Mouse (Mus musculus): ENCODE results near the gene Rab38. TPM values are rescaled to one million over a fixed set of nuclear protein-coding genes. Genes with fewer than 3 reads are reported as not detected.

Rab38 gene
- not detected for total RNA-seq (2022)

GRCm38 (mm10) chr7:88429786-88430691 is at the start of gene Rab38:
Gene Rab38, plus strand, starts transcription at chr7:88430273.
- DNase-seq (ENCODE audit: low spot score in 2 of 2) = no peak

DNA sequence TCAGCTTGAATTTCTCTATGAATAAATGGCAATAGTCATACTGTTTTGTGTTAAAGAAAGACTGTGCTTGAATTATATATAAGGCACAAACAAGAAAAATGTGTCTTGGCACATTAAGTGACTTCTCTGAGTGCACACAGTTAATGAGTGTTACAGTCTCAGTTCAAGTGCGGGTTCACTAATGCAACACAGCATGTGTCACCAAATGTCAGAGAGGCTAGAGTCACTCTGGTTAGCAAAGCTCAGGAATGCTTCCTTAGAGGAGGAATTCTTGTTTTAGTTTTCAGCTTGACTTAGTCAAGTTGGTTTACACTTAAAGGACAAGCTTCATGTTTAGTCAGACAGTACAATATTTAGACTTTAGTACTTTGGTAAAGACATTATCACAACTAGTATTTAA is 35.5 kb upstream of the Rab38 start:
- no peak for DNase-seq (ENCODE audit: low spot score in 2 of 2)

- DNase-seq (ENCODE audit: low spot score in 2 of 2) = no peak
Measured at GRCm38 (mm10) chr7:88395745-88396144, 34.3 kb upstream of the Rab38 start.

- DNase-seq (ENCODE audit: low spot score in 2 of 2) = no peak
Measured at GRCm38 (mm10) chr7:88405311-88405710, 24.8 kb upstream of the Rab38 start.

DNA sequence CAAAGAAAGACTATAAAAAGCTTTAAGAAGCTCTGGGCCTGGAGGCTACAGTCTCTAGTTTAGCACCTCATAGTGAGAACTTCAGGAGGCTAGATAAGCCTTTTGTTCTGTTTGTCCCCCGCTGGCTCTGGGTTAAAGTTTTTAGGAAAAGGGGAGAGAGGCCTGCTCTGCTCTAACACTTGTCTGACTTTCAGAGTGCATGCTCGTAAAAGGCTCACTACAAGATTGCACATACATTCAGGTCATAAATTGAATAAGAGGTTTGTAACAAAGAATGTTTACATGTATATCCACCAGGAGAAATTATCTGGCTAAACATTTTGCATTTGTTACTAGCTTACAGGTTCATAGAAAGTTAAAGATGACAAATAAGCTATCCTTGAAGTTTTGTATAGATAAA is 23.6 kb upstream of the Rab38 start:
- no peak for DNase-seq (ENCODE audit: low spot score in 2 of 2)

DNA sequence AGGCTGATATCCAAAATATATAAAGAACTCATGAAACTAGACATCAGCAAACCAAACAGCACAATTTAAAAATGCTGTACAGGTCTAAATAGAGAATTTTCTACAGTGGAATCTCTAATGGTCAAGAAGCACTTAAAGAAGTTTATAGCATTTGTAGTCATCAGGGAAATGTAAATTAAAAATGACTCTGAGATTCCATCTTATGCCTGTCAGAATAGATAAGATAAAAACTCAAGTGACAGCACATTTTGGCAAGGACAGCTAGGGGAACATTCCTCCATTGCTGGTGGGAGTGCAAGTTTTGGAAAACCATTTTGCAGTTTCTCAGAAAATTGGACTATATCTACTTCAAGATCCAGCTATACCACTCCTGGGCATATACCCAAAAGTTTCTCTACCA is 8.3 kb upstream of the Rab38 start:
- DNase-seq (ENCODE audit: low spot score in 2 of 2) = no peak

- no peak for DNase-seq (ENCODE audit: low spot score in 2 of 2)
Measured at GRCm38 (mm10) chr7:88423889-88424288, 6.2 kb upstream of the Rab38 start.

DNA sequence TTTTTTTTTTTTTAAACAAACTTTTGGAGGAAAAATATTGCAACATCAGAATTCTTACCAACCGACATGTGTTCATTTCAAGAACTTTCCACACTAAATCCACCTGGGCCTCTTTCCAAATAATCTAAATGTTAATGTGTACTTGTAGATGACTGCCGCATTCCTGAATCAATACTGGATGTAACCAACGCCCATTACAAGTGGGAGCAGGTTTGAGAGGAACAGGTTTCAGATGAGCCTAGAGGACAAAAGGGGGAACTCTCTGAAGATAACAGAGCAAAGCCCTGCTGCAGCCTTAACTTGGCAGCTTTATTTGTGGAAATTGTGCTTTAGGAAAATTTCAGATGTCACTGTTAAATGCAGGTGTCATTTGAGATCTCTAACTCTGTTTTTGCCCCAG is 4.3 kb upstream of the Rab38 start:
- DNase-seq (ENCODE audit: low spot score in 2 of 2) = no peak

GRCm38 (mm10) chr7:88427484-88427883 is 2.6 kb upstream of the Rab38 start:
- DNase-seq (ENCODE audit: low spot score in 2 of 2) = no peak

- DNase-seq (ENCODE audit: low spot score in 2 of 2) = no peak
Measured at GRCm38 (mm10) chr7:88430692-88431084, 615 bp downstream of the Rab38 start.

DNA sequence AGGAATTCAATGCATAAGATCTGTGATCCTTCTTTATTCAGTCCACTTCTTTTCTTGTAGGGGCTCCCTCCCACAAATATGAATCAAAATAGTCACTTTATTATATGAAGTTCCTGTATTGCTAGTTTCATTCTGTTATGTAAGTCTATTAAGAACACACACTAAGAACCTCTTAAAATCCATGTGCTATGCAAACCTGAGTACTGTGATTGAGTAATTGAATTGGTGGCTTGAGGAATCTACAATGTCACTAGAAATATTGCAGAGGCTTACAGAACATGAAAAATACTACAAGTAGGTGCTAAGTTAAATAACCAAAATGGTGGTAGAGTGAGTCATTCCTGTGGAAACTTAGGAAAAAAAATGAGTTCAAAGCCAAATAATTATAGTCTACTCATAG is 10.2 kb downstream of the Rab38 start:
- no peak for DNase-seq (ENCODE audit: low spot score in 2 of 2)

DNA sequence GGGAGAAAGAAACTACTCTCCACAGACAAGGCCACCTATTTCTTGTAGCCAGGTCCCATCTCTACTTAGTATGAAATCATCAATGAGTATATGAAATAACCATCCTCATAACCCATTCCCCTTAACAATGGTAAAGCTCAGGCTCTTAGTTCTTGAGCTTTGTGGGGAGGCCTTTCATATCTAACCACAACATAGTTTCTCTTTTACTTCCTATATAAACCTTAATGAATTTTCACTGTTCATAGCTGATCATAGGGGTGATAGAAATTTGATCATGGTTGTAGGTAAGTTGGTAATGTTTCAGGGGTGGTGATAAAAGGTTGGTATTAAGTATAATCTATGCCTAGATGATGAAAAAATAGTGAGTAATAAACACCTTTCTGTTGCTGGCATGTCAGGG is 12.6 kb downstream of the Rab38 start:
- DNase-seq (ENCODE audit: low spot score in 2 of 2) = no peak

GRCm38 (mm10) chr7:88443435-88443834 is 13.4 kb downstream of the Rab38 start:
- no peak for DNase-seq (ENCODE audit: low spot score in 2 of 2)

DNA sequence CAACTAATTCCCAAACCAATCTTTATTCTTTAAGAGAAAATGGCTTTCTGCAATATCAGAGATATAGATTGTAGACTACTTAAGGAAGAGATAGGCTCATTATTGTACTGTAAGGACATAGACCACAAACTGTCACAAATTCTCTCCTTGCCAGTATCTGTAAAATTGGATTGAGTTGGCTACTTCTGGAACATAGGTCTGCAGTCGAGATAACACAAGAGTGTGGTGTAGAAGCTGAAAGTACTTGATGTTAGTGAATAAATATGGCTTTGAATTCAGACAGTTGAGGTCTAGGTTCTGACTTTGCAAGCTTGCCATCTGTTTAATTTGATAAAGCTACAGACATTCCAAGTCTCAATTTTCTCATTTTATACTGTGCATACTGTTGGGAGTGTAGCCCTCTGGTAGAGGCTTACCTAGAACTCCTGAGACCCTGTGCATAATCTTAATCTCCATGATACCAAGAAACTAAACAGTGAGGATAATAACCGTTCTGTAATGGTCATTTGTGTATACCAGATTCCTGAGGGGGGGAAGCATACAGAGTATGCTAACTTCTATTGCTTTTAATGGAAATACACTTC is 15.3 kb downstream of the Rab38 start:
- no peak for DNase-seq (ENCODE audit: low spot score in 2 of 2)

- DNase-seq (ENCODE audit: low spot score in 2 of 2) = no peak
Measured at GRCm38 (mm10) chr7:88453234-88453633, 23.2 kb downstream of the Rab38 start.

GRCm38 (mm10) chr7:88457827-88458226 is 27.8 kb downstream of the Rab38 start:
- DNase-seq (ENCODE audit: low spot score in 2 of 2) = no peak

DNA sequence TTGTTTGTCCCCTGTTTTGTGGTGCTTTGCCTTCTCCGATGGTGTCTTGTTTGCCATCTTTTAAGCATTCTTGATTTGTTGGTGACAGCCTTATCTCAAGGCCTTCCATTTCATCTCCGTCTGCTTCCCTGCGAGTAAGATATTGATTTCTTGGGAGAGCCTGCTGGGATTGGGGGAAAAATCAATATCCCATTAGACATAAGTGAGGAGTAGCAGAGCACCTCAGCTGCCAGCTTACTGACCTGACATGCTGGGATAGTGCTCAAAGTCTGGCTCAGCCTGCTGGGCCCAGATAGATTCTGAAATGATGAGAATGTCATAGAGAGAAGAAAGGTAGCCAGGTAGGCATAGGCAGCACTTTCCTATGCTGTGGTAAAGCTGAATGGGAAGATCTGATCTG is 37.7 kb downstream of the Rab38 start:
- DNase-seq (ENCODE audit: low spot score in 2 of 2) = no peak

- DNase-seq (ENCODE audit: low spot score in 2 of 2) = no peak
Measured at GRCm38 (mm10) chr7:88482110-88482619, 52.1 kb downstream of the Rab38 start.

DNA sequence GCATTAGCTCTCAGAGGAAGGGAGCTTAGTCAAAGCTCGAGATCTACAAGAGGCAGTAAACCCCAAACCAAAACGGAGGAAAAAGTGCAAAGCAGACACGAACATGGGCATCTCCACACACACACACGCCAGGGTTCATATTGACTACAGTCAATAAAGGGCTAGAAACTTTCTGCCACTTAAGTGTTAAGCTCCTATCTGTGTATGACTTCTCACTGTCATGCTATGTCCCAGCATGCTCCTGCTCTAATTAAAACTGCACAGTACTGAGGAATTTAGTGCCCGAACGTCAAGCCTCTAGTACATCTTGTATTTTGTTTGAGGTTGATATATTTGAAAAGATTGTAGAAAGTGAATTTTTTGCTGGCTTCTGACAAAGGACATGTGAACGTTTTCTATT is 52.6 kb downstream of the Rab38 start:
- DNase-seq (ENCODE audit: low spot score in 2 of 2) = no peak

GRCm38 (mm10) chr7:88491020-88491419 is 60.9 kb downstream of the Rab38 start:
- no peak for DNase-seq (ENCODE audit: low spot score in 2 of 2)

DNA sequence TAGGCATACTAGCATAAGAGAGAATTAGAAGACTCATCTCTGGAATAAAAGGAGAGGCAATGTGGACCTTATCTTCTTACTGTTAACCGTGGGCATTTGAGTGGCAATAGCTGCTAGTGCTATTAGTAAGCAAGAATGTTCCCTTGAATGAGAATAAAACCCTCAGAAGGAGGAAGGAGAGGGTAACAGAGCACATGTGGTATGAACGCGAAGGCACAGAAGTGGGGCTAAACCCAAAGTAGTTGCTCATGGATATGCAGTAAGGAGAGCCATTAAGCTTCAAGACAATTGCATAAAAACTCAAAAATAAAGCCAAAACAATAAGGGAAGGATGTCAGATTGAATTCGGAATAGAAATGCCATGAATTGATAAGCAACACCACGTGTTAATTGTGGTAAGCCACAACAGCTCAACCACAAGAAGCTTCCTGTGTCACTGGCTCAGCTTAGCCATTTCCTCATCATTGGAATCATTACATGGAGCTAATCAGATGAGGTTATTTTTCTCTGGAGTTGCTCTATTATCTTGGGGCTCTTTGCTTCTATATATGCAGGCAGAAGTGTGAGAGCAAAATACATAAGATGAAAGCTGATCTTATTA is 72.2 kb downstream of the Rab38 start:
- no peak for DNase-seq (ENCODE audit: low spot score in 2 of 2)

GRCm38 (mm10) chr7:88509748-88510147 is 79.7 kb downstream of the Rab38 start:
- DNase-seq (ENCODE audit: low spot score in 2 of 2) = no peak
